Mouse (Mus musculus): ENCODE measurements around the gene Ip6k3. TPM values are rescaled to one million over a fixed set of nuclear protein-coding genes. Genes with fewer than 3 reads are reported as not detected.

Ip6k3 gene
- total RNA-seq, 2 experiments from 2014 or later: 0.21 to 0.30 TPM

Other genes with a start within 250 kb of the Ip6k3 start
- gene Phf1, start 234.7 kb downstream of the Ip6k3 start, total RNA-seq (2021): 10 to 100 TPM; 27.0 to 29.4 TPM
- 100 to 1,000 TPM; 100 to 113 TPM for gene Cuta, start 228.2 kb downstream of the Ip6k3 start, total RNA-seq (2021)
- 100 to 1,000 TPM; 399 to 523 TPM for gene Syngap1, start 226.5 kb downstream of the Ip6k3 start, total RNA-seq (2021)
- gene Zbtb9, start 194.6 kb downstream of the Ip6k3 start, total RNA-seq (2021): 10 to 100 TPM; 14.8 to 16.2 TPM
- 10 to 100 TPM; 15.4 to 16.3 TPM for gene Bak1, start 138.8 kb downstream of the Ip6k3 start, total RNA-seq (2021)
- gene Itpr3, start 110.5 kb downstream of the Ip6k3 start, total RNA-seq (2021): 1 to 10 TPM; 1.5 to 2.1 TPM
- 100 to 1,000 TPM; 199 to 213 TPM for gene Uqcc2, start 33.9 kb downstream of the Ip6k3 start, total RNA-seq (2021)
- gene Lemd2, start 36.7 kb upstream of the Ip6k3 start, total RNA-seq (2021): 10 to 100 TPM; 39.7 to 46.2 TPM